ENCODE assay signal across 8 mouse cellular contexts in the genomic region with DNA sequence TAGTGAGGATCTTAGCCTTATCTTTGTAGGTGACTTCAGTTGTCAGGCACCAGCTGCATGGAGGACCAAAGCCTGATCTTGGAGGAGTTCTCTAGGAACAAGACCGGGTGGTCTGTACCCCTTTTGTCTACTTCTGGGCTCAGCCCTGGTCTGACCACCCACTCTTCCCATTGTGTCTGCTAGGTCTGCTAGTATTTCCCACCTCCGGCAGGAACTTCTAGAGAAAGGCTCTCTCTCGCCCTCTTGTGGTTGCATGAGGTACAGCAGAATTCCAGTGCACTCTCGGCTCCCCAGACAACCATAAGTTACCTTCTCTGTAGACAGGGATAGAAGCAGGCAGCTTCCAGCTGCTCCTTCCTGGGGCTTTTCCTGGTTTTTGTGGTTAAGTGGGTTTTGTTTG. TPM values are rescaled to one million over a fixed set of nuclear protein-coding genes. Genes with fewer than 3 reads are reported as not detected.
DNase-seq lines count a peak whose midpoint lies in the region; ATAC-seq lines count a peak whose summit lies in the region.

No protein-coding gene starts in this region.

- H3K4me2 ChIP-seq in hindbrain, embryonic 16.5 days (ENCODE audit: low read length) = no peak overlapping the region

- H3K4me3 ChIP-seq in hindbrain, embryonic 16.5 days (ENCODE audit: low read length) = no peak overlapping the region

- no peaks in the 10 kb centered on the region for H3K36me3 ChIP-seq in hindbrain, embryonic 16.5 days (ENCODE audit: control insufficient read depth, insufficient read depth, low read length)

- no peaks in the 10 kb centered on the region for H3K27me3 ChIP-seq in hindbrain, embryonic 16.5 days (replicated peaks; ENCODE audit: control insufficient read depth, insufficient read depth, low read length)

- ATAC-seq in hindbrain, embryonic 16.5 days = peak; percentile 45

- no peak overlapping the region for H3K27ac ChIP-seq in hindbrain, embryonic 16.5 days (ENCODE audit: low read depth, low read length)

- 0% methylated on average over 4 of the region's 4 CpGs for WGBS in hindbrain, embryonic 16.5 days

- DNase-seq in WW6 (ENCODE audit: low read depth, low spot score) = peak; percentile 69
- peak; percentile 91 to 92 for DNase-seq in cerebellum, postnatal 14 days
- peak; percentile 83 to 85 for DNase-seq in frontal cortex, postnatal 36 days (ENCODE audit: low spot score in 2 of 2)
- peak; percentile 70 for DNase-seq in left cerebral cortex, adult 11 months (ENCODE audit: low spot score)
- DNase-seq in lung, postnatal 4 days = peak; percentile 69 to 88
- peak; percentile 80 for DNase-seq in right cerebral cortex, adult 18-20 months
- DNase-seq in urinary bladder, postnatal 14 days (ENCODE audit: low spot score) = peak; percentile 86

- H3K9ac ChIP-seq in hindbrain, embryonic 16.5 days (ENCODE audit: low read depth, low read length) = no peak overlapping the region

- peaks cover 13% of the 10 kb centered on the region for H3K4me1 ChIP-seq in hindbrain, embryonic 16.5 days (ENCODE audit: control insufficient read depth, insufficient read depth, low read depth, low read length)

- no peaks in the 10 kb centered on the region for H3K9me3 ChIP-seq in hindbrain, embryonic 16.5 days (ENCODE audit: control insufficient read depth, low read length)

RNA-seq across cellular contexts. Expression of a gene that starts 6.2 kb away (rescaled TPM):
- polyA plus RNA-seq in hindbrain, embryonic 16.5 days (2015; fragmentation: Nextera tagmentation; extraction: Ambion mirVana) = 58.8 and 65.7 TPM in 2 replicates
